Mouse (Mus musculus): ENCODE results near the gene Plk3.

Plk3 gene

GRCm38 (mm10) chr4:117090586-117090985 lies 43.2 kb downstream of the Plk3 start:
- in situ Hi-C loops (cut with MboI, MseI) = no loop called here

- in situ Hi-C loops (cut with MboI, MseI) = loop anchor here (10.0 kb wide), 1 partner anchor 227 kb away; no protein-coding TSS in a partner anchor
Observed at GRCm38 (mm10) chr4:117087948-117088640, 45.7 kb downstream of the Plk3 start.
